Mouse (Mus musculus) CH12.LX (cell line): ENCODE measurements around the gene Podxl2. TPM values are rescaled to one million over a fixed set of nuclear protein-coding genes. Genes with fewer than 3 reads are reported as not detected.
A peak's percentile ranks its signal among the peaks of the same experiment; 100 is the strongest.

ENCODE experiments used
- DNase-seq: peaks from one replicate; pipeline ENCODE4 v3.0.0-alpha.2; 2013; ENCODE audit errors: extremely low read depth
- H3K27ac ChIP-seq: 2 replicates; pipeline ENCODE4 v1.5.1; 2012; ENCODE audit warnings: low read depth, mild to moderate bottlenecking, control low read depth, moderate library complexity; ENCODE audit not compliant: insufficient read depth
- H3K27me3 ChIP-seq: replicated peaks from 2 replicates; pipeline ENCODE3; 2012; ENCODE audit warnings: inconsistent platforms
- H3K36me3 ChIP-seq, 2 experiments: replicated peaks in 1 of 2; 2 replicates each; pipeline versions ENCODE3 to v1.6.1; 2012; ENCODE audit warnings: inconsistent platforms in 1 of 2, low read length in 1 of 2, mild to moderate bottlenecking in 1 of 2, mixed read lengths in 1 of 2, moderate library complexity in 1 of 2; ENCODE audit not compliant: control insufficient read depth in 1 of 2, insufficient read depth in 1 of 2
- H3K4me1 ChIP-seq, 2 experiments: 2 replicates each; pipeline ENCODE4 v1.6.1; 2012; ENCODE audit warnings: inconsistent platforms in 1 of 2, moderate library complexity in 1 of 2; ENCODE audit not compliant: insufficient read depth in 2 of 2, control insufficient read depth in 1 of 2
- H3K4me2 ChIP-seq: 2 replicates; pipeline ENCODE4 v1.6.1; 2012; ENCODE audit warnings: low read depth, mild to moderate bottlenecking, control low read depth; ENCODE audit not compliant: poor library complexity, insufficient read depth, severe bottlenecking
- H3K4me3 ChIP-seq, 3 experiments: fragments of 150-350 bp in 1 of 3; sonication (generic) in 1 of 3; replicated peaks in 1 of 3; 2 replicates each; pipeline versions ENCODE3 to v1.5.1; 2011 to 2012; ENCODE audit warnings: low read depth in 2 of 3, low read length in 2 of 3, mild to moderate bottlenecking in 2 of 3, moderate library complexity in 2 of 3, control low read depth in 1 of 3, improper control_type of control experiment in 1 of 3, inconsistent platforms in 1 of 3, mixed read lengths in 1 of 3; ENCODE audit not compliant: poor library complexity in 1 of 3
- H3K79me2 ChIP-seq: replicated peaks from 2 replicates; pipeline ENCODE4 v1.6.1; 2012; ENCODE audit warnings: mild to moderate bottlenecking, moderate library complexity; ENCODE audit not compliant: control insufficient read depth, poor library complexity, insufficient read depth, severe bottlenecking; ENCODE audit errors: extremely low read depth
- H3K9ac ChIP-seq: 2 replicates; pipeline ENCODE4 v1.6.1; 2012; ENCODE audit warnings: low read depth, mild to moderate bottlenecking, control low read depth, moderate library complexity; ENCODE audit not compliant: insufficient read depth
- H3K9me3 ChIP-seq: replicated peaks from 2 replicates; pipeline ENCODE3; 2012; ENCODE audit warnings: low read length, inconsistent platforms, mixed read lengths
- BHLHE40 ChIP-seq: IDR thresholded peaks from 2 replicates; pipeline ENCODE4 v1.6.1; 2011; ENCODE audit warnings: mild to moderate bottlenecking, low read depth, low read length, improper control_type of control experiment
- CHD1 ChIP-seq: IDR thresholded peaks from 2 replicates; pipeline ENCODE4 v1.6.1; 2012; ENCODE audit warnings: low read depth, low read length, improper control_type of control experiment, inconsistent platforms
- CHD2 ChIP-seq: IDR thresholded peaks from 2 replicates; pipeline ENCODE4 v1.6.1; 2011; ENCODE audit warnings: low read length, improper control_type of control experiment
- CTCF ChIP-seq, 2 experiments: IDR thresholded peaks in 1 of 2; conservative IDR thresholded peaks in 1 of 2; 2 replicates each; pipeline ENCODE4 v1.5.1; 2011 to 2012; ENCODE audit warnings: low read depth in 2 of 2, low read length in 2 of 2, improper control_type of control experiment in 1 of 2, inconsistent platforms in 1 of 2, mild to moderate bottlenecking in 1 of 2, moderate library complexity in 1 of 2
- E2F4 ChIP-seq: IDR thresholded peaks from 2 replicates; pipeline ENCODE4 v1.6.1; 2011; ENCODE audit warnings: low read depth, low read length, improper control_type of control experiment; ENCODE audit not compliant: insufficient replicate concordance
- ELF1 ChIP-seq: IDR thresholded peaks from 2 replicates; pipeline ENCODE4 v1.6.1; 2014; ENCODE audit warnings: low read depth, mild to moderate bottlenecking, inconsistent platforms, low read length, improper control_type of control experiment
- ETS1 ChIP-seq: conservative IDR thresholded peaks from 2 replicates; pipeline ENCODE4 v1.6.1; 2012; ENCODE audit warnings: low read depth, mild to moderate bottlenecking, inconsistent platforms, low read length, improper control_type of control experiment, moderate library complexity
- GABPA ChIP-seq: IDR thresholded peaks from 2 replicates; pipeline ENCODE4 v1.6.1; 2012; ENCODE audit warnings: low read depth, low read length, improper control_type of control experiment, inconsistent platforms; ENCODE audit not compliant: insufficient replicate concordance
- IRF4 ChIP-seq: IDR thresholded peaks from 2 replicates; pipeline ENCODE4 v1.6.1; 2014; ENCODE audit warnings: low read depth, mild to moderate bottlenecking, inconsistent platforms, low read length, improper control_type of control experiment
- JUND ChIP-seq: conservative IDR thresholded peaks from 2 replicates; pipeline ENCODE4 v1.6.1; 2011; ENCODE audit warnings: low read depth, low read length, improper control_type of control experiment
- MAX ChIP-seq: IDR thresholded peaks from 2 replicates; pipeline ENCODE4 v1.6.1; 2011; ENCODE audit warnings: low read length, improper control_type of control experiment
- MAZ ChIP-seq: IDR thresholded peaks from 2 replicates; pipeline ENCODE4 v1.6.1; 2012; ENCODE audit warnings: low read depth, mild to moderate bottlenecking, inconsistent platforms, low read length, improper control_type of control experiment, moderate library complexity
- MEF2A ChIP-seq: IDR thresholded peaks from 2 replicates; pipeline ENCODE4 v1.6.1; 2014; ENCODE audit warnings: low read depth, mild to moderate bottlenecking, inconsistent platforms, low read length, improper control_type of control experiment, borderline replicate concordance
- MXI1 ChIP-seq: IDR thresholded peaks from 2 replicates; pipeline ENCODE4 v1.6.1; 2011; ENCODE audit warnings: mild to moderate bottlenecking, low read depth, low read length, improper control_type of control experiment
- MYC ChIP-seq: IDR thresholded peaks from 2 replicates; pipeline ENCODE4 v1.6.1; 2011; ENCODE audit warnings: low read depth, mild to moderate bottlenecking, improper control_type of control experiment, low read length
- NRF1 ChIP-seq: IDR thresholded peaks from 2 replicates; pipeline ENCODE4 v1.6.1; 2014; ENCODE audit warnings: low read depth, mild to moderate bottlenecking, inconsistent platforms, low read length, improper control_type of control experiment, moderate library complexity
- PAX5 ChIP-seq: IDR thresholded peaks from 2 replicates; pipeline ENCODE4 v1.6.1; 2012; ENCODE audit warnings: low read length, inconsistent platforms, mixed read lengths
- POLR2A ChIP-seq: IDR thresholded peaks from 2 replicates; pipeline ENCODE4 v1.6.1; 2011; ENCODE audit warnings: low read depth, mild to moderate bottlenecking, improper control_type of control experiment, low read length
- POLR2AphosphoS2 ChIP-seq: IDR thresholded peaks from 2 replicates; pipeline ENCODE4 v1.6.1; 2011; ENCODE audit warnings: low read depth, low read length, improper control_type of control experiment
- RAD21 ChIP-seq: IDR thresholded peaks from 2 replicates; pipeline ENCODE4 v1.6.1; 2011; ENCODE audit warnings: low read depth, mild to moderate bottlenecking, low read length, improper control_type of control experiment, moderate library complexity
- SIN3A ChIP-seq: IDR thresholded peaks from 2 replicates; pipeline ENCODE4 v1.6.1; 2012; ENCODE audit warnings: low read length, improper control_type of control experiment, inconsistent platforms
- SMC3 ChIP-seq: IDR thresholded peaks from 2 replicates; pipeline ENCODE4 v1.6.1; 2011; ENCODE audit warnings: low read depth, low read length, improper control_type of control experiment
- TBP ChIP-seq: conservative IDR thresholded peaks from 2 replicates; pipeline ENCODE4 v1.6.1; 2011; ENCODE audit warnings: low read depth, low read length, improper control_type of control experiment
- TCF12 ChIP-seq: IDR thresholded peaks from 2 replicates; pipeline ENCODE4 v1.6.1; 2014; ENCODE audit warnings: low read depth, mild to moderate bottlenecking, inconsistent platforms, low read length, improper control_type of control experiment
- UBTF ChIP-seq: IDR thresholded peaks from 2 replicates; pipeline ENCODE4 v1.6.1; 2012; ENCODE audit warnings: low read depth, mild to moderate bottlenecking, inconsistent platforms, low read length, improper control_type of control experiment, moderate library complexity
- USF1 ChIP-seq: IDR thresholded peaks from 2 replicates; pipeline ENCODE4 v1.6.1; 2014; ENCODE audit warnings: low read depth, mild to moderate bottlenecking, inconsistent platforms, low read length, improper control_type of control experiment
- USF2 ChIP-seq: conservative IDR thresholded peaks from 2 replicates; pipeline ENCODE4 v1.6.1; 2011; ENCODE audit warnings: low read depth, low read length, improper control_type of control experiment
- ZC3H11A ChIP-seq: IDR thresholded peaks from 2 replicates; pipeline ENCODE4 v1.6.1; 2012; ENCODE audit warnings: low read depth, mild to moderate bottlenecking, inconsistent platforms, low read length, improper control_type of control experiment
- ZKSCAN1 ChIP-seq: IDR thresholded peaks from 2 replicates; pipeline ENCODE4 v1.6.1; 2012; ENCODE audit warnings: low read depth, inconsistent platforms, low read length, improper control_type of control experiment, borderline replicate concordance
- ZMIZ1 ChIP-seq: IDR thresholded peaks from 2 replicates; pipeline ENCODE4 v1.6.1; 2012; ENCODE audit warnings: low read depth, mild to moderate bottlenecking, inconsistent platforms, low read length, improper control_type of control experiment
- dilution Hi-C: fragments of 300-500 bp; cut with MboI; formaldehyde crosslinking; loops from 2 replicates; pipeline ENCODE4 v1.14.3; 2020; ENCODE audit warnings: low sequenced_read_pairs; ENCODE audit not compliant: extremely low pct_unique_long_range_greater_than_20kb, extremely low pct_ligation_motif_present
- in situ Hi-C: fragments of 300-500 bp; cut with MboI; formaldehyde crosslinking; loops from 3 replicates; pipeline ENCODE4 v1.14.3; 2019; ENCODE audit warnings: low sequenced_read_pairs, low pct_ligation_motif_present, low pct_unique_long_range_greater_than_20kb, mixed read lengths
- polyA plus RNA-seq: library from polyadenylated mRNA; unstranded; fragments of >175 nt; gene quantifications from 2 replicates; pipeline ENCODE4 v1.2.1, GENCODE M21; 2012; ENCODE audit warnings: low read depth; ENCODE audit not compliant: insufficient read length
- total RNA-seq, 2 experiments: library from RNA; depleted of rRNA; stranded (reverse); fragments of 300-350 nt in 1 of 2; fragments of >200 nt in 1 of 2; gene quantifications; 2 replicates each; pipeline ENCODE4 v1.2.3; 2012 to 2014

Gene Podxl2
- total and polyA plus RNA-seq, 3 experiments: 0.79 to 0.93 (median 0.81) TPM

GRCm38 (mm10) chr6:88857249-88857648, 17.6 kb downstream of the Podxl2 start:
- H3K4me3 ChIP-seq: no peak overlapping the region
- TF ChIP-seq NRF1: peak; percentile 42; the same call in 1 of the 2 replicates
- no peak for TF ChIP-seq USF1
- TF ChIP-seq CTCF (conservative IDR thresholded peaks at IDR 0.05 in 1 of 2, IDR thresholded peaks at IDR 0.05 in 1 of 2; ENCODE audit: low read depth in 2 of 2, low read length in 2 of 2): peak in 1 of 2 experiments; percentile 38; a peak in 2 of 4 replicates
- peak; percentile 65; the same call in 1 of the 2 replicates for TF ChIP-seq MEF2A
- no peak for TF ChIP-seq GABPA
- peak; percentile 30; the same call in 1 of the 2 replicates for TF ChIP-seq MYC
- no peak for TF ChIP-seq TCF12
- TF ChIP-seq SMC3: peak; percentile 38
- TF ChIP-seq RAD21: peak; percentile 10
- TF ChIP-seq, all 38 proteins: peak for 6
- dilution Hi-C loops (no loop called here), in situ Hi-C loops (loop anchor here (5.0 kb wide), 1 partner anchor 35 kb away; no protein-coding TSS in a partner anchor)
- Histone ChIP-seq H3K27me3 (no peaks in the 10 kb centered on the region), H3K9ac (no peak overlapping the region), H3K9me3 (peaks cover 2% of the 10 kb centered on the region), H3K79me2 (no peaks in the 10 kb centered on the region), H3K27ac (no peak overlapping the region), H3K36me3 (no peaks in the 10 kb centered on the region), H3K4me2 (no peak overlapping the region), H3K4me1 (peaks cover 0 to 19% of the 10 kb centered on the region in 2 experiments; a peak in 2 of 4 replicates)
- no peak for DNase-seq

DNA sequence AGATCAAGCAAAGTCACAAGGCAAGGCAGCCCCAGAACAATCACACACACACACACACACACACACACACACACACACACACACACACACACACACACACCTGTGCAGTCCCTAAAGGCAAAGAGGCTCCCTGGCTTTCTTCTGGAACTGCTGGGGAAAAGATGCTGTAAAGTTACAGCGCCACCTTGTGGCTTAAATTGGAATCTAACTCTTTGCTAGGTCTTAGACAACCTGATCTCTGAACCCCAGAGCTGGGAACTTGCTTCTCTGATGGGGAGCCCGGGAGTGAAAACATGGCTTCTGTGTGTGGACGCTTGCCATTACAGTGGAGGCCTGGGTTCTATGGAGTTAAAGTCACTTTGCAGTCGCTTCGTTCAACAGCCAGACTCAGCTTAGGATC, 19.2 kb downstream of the Podxl2 start:
- TF ChIP-seq GABPA (no peak), JUND (no peak), ETS1 (no peak), RAD21 (peak; percentile 86), POLR2AphosphoS2 (no peak), BHLHE40 (no peak), NRF1 (no peak), MAX (no peak), MXI1 (no peak), CTCF (conservative IDR thresholded peaks at IDR 0.05 in 1 of 2, IDR thresholded peaks at IDR 0.05 in 1 of 2; ENCODE audit: low read depth in 2 of 2, low read length in 2 of 2) (peak; percentile 55 to 89), ZMIZ1 (no peak), MAZ (no peak), TCF12 (no peak), POLR2A (no peak), CHD1 (no peak), SMC3 (peak; percentile 89), ELF1 (no peak), SIN3A (no peak), USF2 (no peak), ZKSCAN1 (no peak), ZC3H11A (peak; percentile 74), E2F4 (no peak), USF1 (no peak), TBP (no peak), UBTF (no peak), IRF4 (no peak), PAX5 (no peak), CHD2 (no peak), MEF2A (no peak), MYC (no peak)
- TF ChIP-seq, all 38 proteins: peak for 4
- no peak overlapping the region for H3K4me3 ChIP-seq

More for the DNA sequence above, 19.2 kb downstream of the Podxl2 start:
- Histone ChIP-seq H3K4me1 (peaks cover 0 to 16% of the 10 kb centered on the region in 2 experiments; a peak in 2 of 4 replicates), H3K9ac (no peak overlapping the region), H3K79me2 (no peaks in the 10 kb centered on the region), H3K4me2 (no peak overlapping the region), H3K27ac (no peak overlapping the region), H3K36me3 (no peaks in the 10 kb centered on the region), H3K9me3 (peaks cover 5% of the 10 kb centered on the region), H3K27me3 (no peaks in the 10 kb centered on the region)
- peak; percentile 82 for DNase-seq
- dilution Hi-C loops: no loop called here
- in situ Hi-C loops: loop anchor here (5.0 kb wide), 1 partner anchor 37 kb away; no protein-coding TSS in a partner anchor
